Mouse (Mus musculus) liver, embryonic 14.5 days (tissue): ENCODE results near the gene Chil1. TPM values are rescaled to one million over a fixed set of nuclear protein-coding genes. Genes with fewer than 3 reads are reported as not detected.

Source experiments
- ATAC-seq: fragments of 200-750 bp; cut with Nextera tagmentation; 2 replicates; pipeline ENCODE4 v1.8.0; 2017; ENCODE audit warnings: moderate number of reproducible peaks, mild to moderate bottlenecking, moderate library complexity; ENCODE audit not compliant: insufficient read depth
- DNase-seq, 3 experiments: peaks; one replicate each; pipeline ENCODE4 v3.0.0-alpha.2; 2012 to 2013; ENCODE audit warnings: low read depth in 3 of 3, low spot score in 3 of 3
- H3K27ac ChIP-seq: fragments of 300-500 bp; sonication (generic); 2 replicates; pipeline ENCODE4 v1.5.1; 2014; ENCODE audit warnings: moderate library complexity, mild to moderate bottlenecking, control low read depth, inconsistent platforms
- H3K27me3 ChIP-seq: fragments of 300-500 bp; sonication (generic); 2 replicates; pipeline ENCODE4 v1.6.1; 2014; ENCODE audit warnings: mild to moderate bottlenecking, low read length, moderate library complexity; ENCODE audit not compliant: control insufficient read depth, insufficient read depth
- H3K36me3 ChIP-seq: fragments of 300-500 bp; sonication (generic); replicated peaks from 2 replicates; pipeline ENCODE4 v1.6.1; 2014; ENCODE audit warnings: low read depth; ENCODE audit not compliant: control insufficient read depth, insufficient read depth
- H3K4me1 ChIP-seq, 2 experiments: fragments of 200-500 bp in 1 of 2; fragments of 300-500 bp in 1 of 2; sonication (generic) in 1 of 2; replicated peaks; 2 replicates each; pipeline ENCODE4 v1.6.1; 2012 to 2014; ENCODE audit warnings: antibody characterized with exemption in 1 of 2, inconsistent platforms in 1 of 2, low read length in 1 of 2; ENCODE audit not compliant: control insufficient read depth in 2 of 2, insufficient read depth in 2 of 2
- H3K4me2 ChIP-seq: fragments of 300-500 bp; sonication (generic); 2 replicates; pipeline ENCODE4 v1.6.1; 2014; ENCODE audit warnings: low read depth, mild to moderate bottlenecking, control low read depth, moderate library complexity
- H3K4me3 ChIP-seq, 2 experiments: fragments of 200-500 bp in 1 of 2; fragments of 300-500 bp in 1 of 2; sonication (generic) in 1 of 2; 2 replicates each; pipeline ENCODE4 v1.5.1; 2012 to 2014; ENCODE audit warnings: low read depth in 2 of 2, low read length in 2 of 2, mild to moderate bottlenecking in 2 of 2, control low read depth in 1 of 2, inconsistent platforms in 1 of 2, moderate library complexity in 1 of 2; ENCODE audit not compliant: insufficient read depth in 1 of 2
- H3K9ac ChIP-seq: fragments of 300-500 bp; sonication (generic); replicated peaks from 2 replicates; pipeline ENCODE4 v1.6.1; 2014; ENCODE audit warnings: mild to moderate bottlenecking, control low read depth, moderate library complexity
- H3K9me3 ChIP-seq: fragments of 300-500 bp; sonication (generic); 2 replicates; pipeline ENCODE4 v1.6.1; 2016; ENCODE audit warnings: low read length, mixed read lengths; ENCODE audit not compliant: control insufficient read depth
- CTCF ChIP-seq: IDR thresholded peaks from 2 replicates; pipeline ENCODE4 v1.5.1; 2016; ENCODE audit warnings: antibody characterized with exemption, low read depth, control low read depth
- EP300 ChIP-seq: IDR thresholded peaks from 2 replicates; pipeline ENCODE4 v1.6.1; 2016; ENCODE audit warnings: antibody characterized with exemption, low read depth
- WGBS: fragments of 180-500 bp; shearing (Covaris S2); extraction: QIAGEN DNeasy Blood & Tissue Kit; methylation state at CpG from one replicate; pipeline ENCODE4 v1.1.7; 2014; ENCODE audit not compliant: insufficient replicate concordance; 5-methylcytosine and 5-hydroxymethylcytosine counted together
- polyA plus RNA-seq, 2 experiments: library from polyadenylated mRNA; depleted of rRNA in 1 of 2; stranded (reverse) in 1 of 2; unstranded in 1 of 2; fragments of >200 nt; fragmentation: Nextera tagmentation in 1 of 2; extraction: Ambion mirVana in 1 of 2; gene quantifications; 2 replicates each; pipeline versions ENCODE4 v1.2.1 to v1.2.3; 2012 to 2014

Chil1 gene
- polyA plus RNA-seq, 2 experiments, result 1.3 to 3.7 TPM

- Histone ChIP-seq H3K9me3 (no peaks in the 10 kb centered on the region), H3K4me3 (no peak overlapping the region), H3K9ac (no peak overlapping the region), H3K4me1 (peaks cover 0 to 13% of the 10 kb centered on the region in 2 experiments; a peak in 2 of 4 replicates), H3K27me3 (no peaks in the 10 kb centered on the region), H3K4me2 (no peak overlapping the region), H3K27ac (no peak overlapping the region), H3K36me3 (no peaks in the 10 kb centered on the region)
- DNase-seq, result no peak
- ATAC-seq, result no peak
- TF ChIP-seq CTCF (no peak), EP300 (no peak)
- 71% methylated on average over 8 of the region's 8 CpGs for WGBS
Observed at GRCm38 (mm10) chr1:134168985-134169697, 12.8 kb upstream of the Chil1 start.

- H3K9ac ChIP-seq, result no peak overlapping the region
- no peak for DNase-seq
- WGBS, result 63% methylated on average over 7 of the region's 7 CpGs
Observed at GRCm38 (mm10) chr1:134173081-134173480, 8.9 kb upstream of the Chil1 start.

GRCm38 (mm10) chr1:134177976-134178375 lies 4.0 kb upstream of the Chil1 start:
- Histone ChIP-seq H3K4me3 (no peak overlapping the region), H3K27me3 (no peaks in the 10 kb centered on the region), H3K4me1 (no peaks in the 10 kb centered on the region), H3K27ac (no peak overlapping the region), H3K36me3 (no peaks in the 10 kb centered on the region), H3K9me3 (no peaks in the 10 kb centered on the region), H3K9ac (no peak overlapping the region), H3K4me2 (no peak overlapping the region)
- no peak for TF ChIP-seq EP300
- TF ChIP-seq CTCF, result no peak
- DNase-seq, result no peak
- 76% methylated on average over 5 of the region's 5 CpGs for WGBS
- no peak for ATAC-seq

More at GRCm38 (mm10) chr1:134173081-134173480, 8.9 kb upstream of the Chil1 start:
- no peaks in the 10 kb centered on the region for H3K27me3 ChIP-seq
- H3K4me1 ChIP-seq, result peaks cover 0 to 9% of the 10 kb centered on the region in 2 experiments; a peak in 2 of 4 replicates
- no peaks in the 10 kb centered on the region for H3K36me3 ChIP-seq
- H3K4me2 ChIP-seq, result no peak overlapping the region
- TF ChIP-seq EP300, result no peak
- no peak for TF ChIP-seq CTCF
- no peak overlapping the region for H3K27ac ChIP-seq
- H3K4me3 ChIP-seq, result no peak overlapping the region
- no peak for ATAC-seq
- H3K9me3 ChIP-seq, result no peaks in the 10 kb centered on the region

- no peaks in the 10 kb centered on the region for H3K36me3 ChIP-seq
- no peaks in the 10 kb centered on the region for H3K27me3 ChIP-seq
- DNase-seq, result no peak
- no peaks in the 10 kb centered on the region for H3K9me3 ChIP-seq
- no peak overlapping the region for H3K27ac ChIP-seq
- TF ChIP-seq CTCF (no peak), EP300 (no peak)
- WGBS, result 51% methylated on average over 4 of the region's 4 CpGs
- ATAC-seq, result no peak
- no peak overlapping the region for H3K4me2 ChIP-seq
- no peak overlapping the region for H3K9ac ChIP-seq
- H3K4me3 ChIP-seq, result no peak overlapping the region
- no peaks in the 10 kb centered on the region for H3K4me1 ChIP-seq
Observed at GRCm38 (mm10) chr1:134184089-134184488, 2.1 kb downstream of the Chil1 start.

GRCm38 (mm10) chr1:134188217-134188616 lies 6.2 kb downstream of the Chil1 start:
- WGBS, result 72% methylated on average over 5 of the region's 5 CpGs
- DNase-seq (no peak), ATAC-seq (no peak)
- H3K4me1 ChIP-seq, result no peaks in the 10 kb centered on the region
- H3K4me3 ChIP-seq, result no peak overlapping the region
- H3K36me3 ChIP-seq, result no peaks in the 10 kb centered on the region
- no peaks in the 10 kb centered on the region for H3K9me3 ChIP-seq
- H3K9ac ChIP-seq, result no peak overlapping the region
- no peak overlapping the region for H3K4me2 ChIP-seq
- H3K27ac ChIP-seq, result no peak overlapping the region
- TF ChIP-seq CTCF (no peak), EP300 (no peak)
- H3K27me3 ChIP-seq, result no peaks in the 10 kb centered on the region; the same call in 1 of the 2 replicates
